Mouse (Mus musculus) megakaryocyte, embryonic 14.5 days (primary cell): Measurements from ENCODE around the gene Cbx5. TPM values are rescaled to one million over a fixed set of nuclear protein-coding genes. Genes with fewer than 3 reads are reported as not detected.
"Not testable (repeated sequence)": the region's sequence is repeated elsewhere in the genome, so short reads cannot be mapped to it uniquely, and the experiment has no call there.

Experiments
- H3K27me3 ChIP-seq: replicated peaks from 2 replicates; pipeline ENCODE3; 2012; ENCODE audit warnings: inconsistent platforms
- H3K36me3 ChIP-seq: replicated peaks from 2 replicates; pipeline ENCODE3; 2012; ENCODE audit warnings: low read length, inconsistent platforms, mixed read lengths
- H3K4me1 ChIP-seq: 2 replicates; pipeline ENCODE4 v1.6.1; 2012; ENCODE audit warnings: inconsistent platforms
- H3K4me3 ChIP-seq: replicated peaks from 2 replicates; pipeline ENCODE3; 2012; ENCODE audit warnings: moderate library complexity, mild to moderate bottlenecking, inconsistent platforms
- H3K9me3 ChIP-seq: 2 replicates; pipeline ENCODE4 v1.6.1; 2012; ENCODE audit warnings: inconsistent platforms
- FLI1 ChIP-seq: IDR thresholded peaks from 2 replicates; pipeline ENCODE4 v1.6.1; 2012; ENCODE audit warnings: low read length, inconsistent platforms, mixed read lengths
- GATA1 ChIP-seq: IDR thresholded peaks from 3 replicates; pipeline ENCODE4 v1.6.1; 2012; ENCODE audit warnings: mixed read lengths, low read length, inconsistent platforms, borderline replicate concordance
- polyA plus RNA-seq: library from polyadenylated mRNA; stranded (reverse); fragments of >175 nt; gene quantifications from 2 replicates; pipeline ENCODE4 v1.2.3, GENCODE M21; 2012; ENCODE audit warnings: low replicate concordance; ENCODE audit not compliant: insufficient read depth

Gene Cbx5
- 0.77 and 1.5 TPM in 2 replicates for polyA plus RNA-seq

GRCm38 (mm10) chr15:103239685-103240159 lies at the start of gene Cbx5:
Gene Cbx5 (minus strand): TSS chr15:103239816.
- peaks cover 39% of the 10 kb centered on the region for H3K4me1 ChIP-seq

GRCm38 (mm10) chr15:103285778-103286417 lies 46.3 kb upstream of the Cbx5 start:
- Histone ChIP-seq H3K27me3 (no peaks in the 10 kb centered on the region), H3K36me3 (peaks cover 79% of the 10 kb centered on the region), H3K4me1 (peaks cover 62% of the 10 kb centered on the region), H3K9me3 (no peaks in the 10 kb centered on the region), H3K4me3 (no peak overlapping the region)
- TF ChIP-seq FLI1 (no peak), GATA1 (no peak)

More at GRCm38 (mm10) chr15:103239685-103240159, at the start of gene Cbx5:
- TF ChIP-seq GATA1 = no peak
- TF ChIP-seq FLI1 = no peak
- Histone ChIP-seq H3K4me3 (peak within 1 kb of the TSS; percentile 98), H3K27me3 (no peaks in the 10 kb centered on the region), H3K36me3 (peaks cover 46% of the 10 kb centered on the region), H3K9me3 (no peaks in the 10 kb centered on the region)

- TF ChIP-seq FLI1 (no peak), GATA1 (no peak)
- Histone ChIP-seq H3K27me3 (no peaks in the 10 kb centered on the region), H3K4me3 (no peak overlapping the region), H3K4me1 (peaks cover 66% of the 10 kb centered on the region), H3K9me3 (no peaks in the 10 kb centered on the region), H3K36me3 (peaks cover 73% of the 10 kb centered on the region)
Observed at GRCm38 (mm10) chr15:103284647-103285046, 45.0 kb upstream of the Cbx5 start.

- Histone ChIP-seq H3K27me3 (no peaks in the 10 kb centered on the region), H3K36me3 (peaks cover 72% of the 10 kb centered on the region), H3K4me1 (peaks cover 67% of the 10 kb centered on the region), H3K4me3 (no peak overlapping the region), H3K9me3 (no peaks in the 10 kb centered on the region)
- TF ChIP-seq GATA1 (no peak), FLI1 (no peak)
Observed at GRCm38 (mm10) chr15:103284066-103284465, 44.5 kb upstream of the Cbx5 start.

- Histone ChIP-seq H3K4me1 (peaks cover 76% of the 10 kb centered on the region), H3K36me3 (peaks cover 72% of the 10 kb centered on the region)
- no peak for TF ChIP-seq GATA1
- TF ChIP-seq FLI1 = no peak
Observed at GRCm38 (mm10) chr15:103281465-103282205, 42.0 kb upstream of the Cbx5 start.

GRCm38 (mm10) chr15:103280817-103281464 lies 41.3 kb upstream of the Cbx5 start:
- no peak for TF ChIP-seq FLI1
- no peak for TF ChIP-seq GATA1
- peaks cover 76% of the 10 kb centered on the region for H3K4me1 ChIP-seq

More at GRCm38 (mm10) chr15:103281465-103282205, 42.0 kb upstream of the Cbx5 start:
- Histone ChIP-seq H3K27me3 (no peaks in the 10 kb centered on the region), H3K9me3 (no peaks in the 10 kb centered on the region), H3K4me3 (peak overlapping the region; percentile 54)

GRCm38 (mm10) chr15:103279750-103280149 lies 40.1 kb upstream of the Cbx5 start:
- H3K4me3 ChIP-seq = peak overlapping the region; percentile 23
- H3K4me1 ChIP-seq = peaks cover 76% of the 10 kb centered on the region
- peaks cover 57% of the 10 kb centered on the region for H3K36me3 ChIP-seq
- TF ChIP-seq FLI1 (no peak), GATA1 (no peak)
- H3K9me3 ChIP-seq = no peaks in the 10 kb centered on the region
- no peaks in the 10 kb centered on the region for H3K27me3 ChIP-seq

More at GRCm38 (mm10) chr15:103280817-103281464, 41.3 kb upstream of the Cbx5 start:
- Histone ChIP-seq H3K36me3 (peaks cover 69% of the 10 kb centered on the region), H3K27me3 (no peaks in the 10 kb centered on the region), H3K4me3 (peak overlapping the region; percentile 33), H3K9me3 (no peaks in the 10 kb centered on the region)

- Histone ChIP-seq H3K36me3 (peaks cover 49% of the 10 kb centered on the region), H3K27me3 (no peaks in the 10 kb centered on the region), H3K9me3 (no peaks in the 10 kb centered on the region), H3K4me3 (no peak overlapping the region), H3K4me1 (peaks cover 80% of the 10 kb centered on the region)
- TF ChIP-seq FLI1 (no peak), GATA1 (no peak)
Observed at GRCm38 (mm10) chr15:103277949-103278348, 38.3 kb upstream of the Cbx5 start.

GRCm38 (mm10) chr15:103275943-103276342 lies 36.3 kb upstream of the Cbx5 start:
- peaks cover 41% of the 10 kb centered on the region for H3K36me3 ChIP-seq
- not testable (repeated sequence) for H3K27me3 ChIP-seq, H3K9me3 ChIP-seq, H3K4me3 ChIP-seq
- peaks cover 78% of the 10 kb centered on the region for H3K4me1 ChIP-seq
